Mouse (Mus musculus) adrenal gland, postnatal 36 days (tissue): ENCODE results near the gene Apoc1. TPM values are rescaled to one million over a fixed set of nuclear protein-coding genes. Genes with fewer than 3 reads are reported as not detected.
A peak's percentile ranks its signal among the peaks of the same experiment; 100 is the strongest.
"Not testable (repeated sequence)": the region's sequence is repeated elsewhere in the genome, so short reads cannot be mapped to it uniquely, and the experiment has no call there.

Source experiments
- DNase-seq, 2 experiments: peaks; one replicate each; pipeline ENCODE4 v3.0.0; 2021; ENCODE audit warnings: mixed read lengths in 1 of 2
- total RNA-seq, 2 experiments: library from RNA; stranded (reverse); gene quantifications; 2 replicates each; pipeline ENCODE4 v1.2.3; 2021

Apoc1 gene
- total RNA-seq, 2 experiments from 2014 or later = 185 to 1,007 TPM

- DNase-seq = no peak
These were observed 18.2 kb upstream of the Apoc1 start for GRCm38 (mm10) chr7:19710650-19711049.

GRCm38 (mm10) chr7:19705271-19705670, 12.8 kb upstream of the Apoc1 start:
- DNase-seq = no peak

- no peak for DNase-seq
These were observed 12.0 kb upstream of the Apoc1 start for GRCm38 (mm10) chr7:19704475-19704874.

- no peak for DNase-seq
These were observed 10.5 kb upstream of the Apoc1 start for GRCm38 (mm10) chr7:19702859-19703555.

GRCm38 (mm10) chr7:19701069-19701761, 8.8 kb upstream of the Apoc1 start:
- peak; percentile 81 to 88 for DNase-seq

GRCm38 (mm10) chr7:19700299-19701068, 8.0 kb upstream of the Apoc1 start:
- no peak for DNase-seq

- no peak for DNase-seq
These were observed 7.3 kb upstream of the Apoc1 start for GRCm38 (mm10) chr7:19699827-19700148.

- peak; percentile 67 to 84 for DNase-seq
These were observed 6.7 kb upstream of the Apoc1 start, which contains the start of gene Apoe for GRCm38 (mm10) chr7:19698907-19699826. Gene Apoe, minus strand, starts transcription at chr7:19699188.

GRCm38 (mm10) chr7:19697949-19698906, 5.8 kb upstream of the Apoc1 start:
- no peak for DNase-seq

DNA sequence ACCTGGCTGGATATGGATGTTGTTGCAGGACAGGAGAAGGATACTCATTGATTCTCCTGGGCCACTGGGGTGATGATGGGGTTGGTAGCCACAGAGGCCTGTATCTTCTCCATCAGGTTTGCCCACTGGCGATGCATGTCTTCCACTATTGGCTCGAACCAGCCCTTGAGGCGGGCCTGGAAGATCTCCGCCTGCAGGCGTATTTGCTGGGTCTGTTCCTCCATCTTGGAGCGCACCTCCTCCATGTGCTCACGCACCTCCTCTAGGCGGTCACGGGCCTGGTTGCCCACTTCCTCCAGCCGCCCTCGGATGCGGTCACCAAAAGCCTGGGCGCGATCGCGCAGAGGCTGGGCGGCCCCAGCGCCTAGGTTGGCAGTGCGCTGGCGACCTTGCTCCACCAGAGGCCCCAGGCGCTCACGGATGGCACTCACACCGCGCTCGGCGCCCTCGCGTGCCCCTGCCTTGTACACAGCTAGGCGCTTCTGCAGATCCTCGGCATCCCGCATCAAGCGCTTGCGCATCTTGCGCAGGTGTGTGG, 3.9 kb upstream of the Apoc1 start:
- no peak for DNase-seq

DNA sequence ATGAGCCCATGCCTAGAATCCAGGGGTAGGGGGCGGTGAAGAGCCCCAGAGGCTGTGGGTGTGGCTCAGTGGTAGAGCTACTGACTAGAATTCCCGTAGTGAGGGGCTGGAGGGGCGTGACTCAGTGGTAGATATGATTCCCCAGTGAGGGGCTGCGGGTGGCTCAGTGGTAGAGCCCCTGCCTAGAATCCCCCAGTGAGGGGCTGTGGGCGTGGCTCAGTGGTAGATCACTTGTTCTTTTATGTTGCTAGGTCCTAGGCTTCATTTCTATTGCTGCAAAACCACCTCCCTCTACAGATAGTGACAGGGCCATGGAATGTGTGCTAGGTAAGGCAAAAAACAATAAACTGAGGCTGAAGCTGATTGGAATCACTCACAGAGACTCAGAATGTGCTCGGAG, 3.4 kb upstream of the Apoc1 start:
- no peak for DNase-seq

GRCm38 (mm10) chr7:19695213-19695594, 2.7 kb upstream of the Apoc1 start:
- no peak for DNase-seq

DNA sequence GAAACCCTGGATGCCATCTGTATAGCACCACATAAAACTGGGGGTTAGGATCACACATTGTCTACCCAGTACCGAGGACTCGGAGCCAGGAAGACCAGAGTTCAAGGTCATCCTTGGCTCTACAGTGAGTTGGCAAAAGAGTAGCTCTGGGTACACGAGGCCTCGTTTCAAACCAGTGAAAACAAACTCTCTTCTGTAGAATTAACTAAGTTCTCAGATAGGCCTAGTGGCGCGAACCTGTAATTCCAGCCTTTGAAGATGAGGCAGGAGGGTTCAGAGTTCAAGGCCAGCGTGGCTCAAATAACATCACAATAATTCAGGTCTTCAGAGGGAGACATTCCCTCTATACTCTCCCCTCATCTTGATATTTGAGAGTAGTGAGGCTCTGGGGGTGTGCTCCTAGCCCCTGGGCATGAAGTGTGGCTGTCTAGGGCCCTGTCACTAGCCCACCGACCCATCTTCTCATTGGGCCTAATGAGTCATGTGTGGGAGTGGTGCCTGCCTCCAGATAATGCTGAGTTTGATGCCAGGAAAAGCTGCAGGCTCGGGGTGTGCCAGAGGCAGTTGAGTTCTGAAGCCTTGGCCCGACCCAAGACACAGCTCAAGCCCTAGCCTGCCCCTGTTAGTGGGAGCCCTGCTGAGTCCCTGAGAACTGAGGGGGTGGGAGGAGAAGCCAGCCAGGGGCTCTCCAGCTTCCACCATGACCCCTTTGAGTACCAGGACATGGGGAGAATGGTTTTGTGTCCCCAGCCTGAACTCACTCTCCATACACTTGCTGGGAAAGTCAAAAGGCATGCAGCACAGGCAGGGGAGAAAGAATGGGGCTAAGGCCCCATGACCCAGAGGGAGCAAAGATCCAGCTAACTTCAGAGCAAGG, 2.1 kb upstream of the Apoc1 start:
- DNase-seq = peak in 1 of 2 experiments; percentile 51

- peak; percentile 79 to 80 for DNase-seq
These were observed 961 bp upstream of the Apoc1 start for GRCm38 (mm10) chr7:19693421-19693820.

DNA sequence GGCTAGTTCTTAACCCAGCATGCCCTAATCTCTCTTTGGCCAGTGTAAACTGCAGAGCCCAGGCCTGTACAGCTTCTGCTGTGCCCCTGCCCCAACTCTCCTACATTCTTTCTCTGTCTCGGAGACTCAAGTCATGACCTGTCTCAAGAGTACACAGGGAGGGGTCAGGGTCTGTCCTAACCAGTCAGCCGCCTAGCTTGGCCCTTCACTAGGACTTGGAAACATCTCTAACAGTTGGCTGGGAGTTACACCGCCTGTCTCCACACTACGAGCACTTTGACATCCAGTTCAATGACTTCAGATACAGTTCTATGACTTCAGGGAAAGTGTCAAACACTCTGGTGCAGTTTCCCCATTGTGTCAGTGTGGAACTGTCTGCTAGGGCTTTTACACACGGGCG, 1.0 kb downstream of the Apoc1 start:
- no peak for DNase-seq

GRCm38 (mm10) chr7:19690845-19691244, 1.6 kb downstream of the Apoc1 start:
- DNase-seq = no peak

DNA sequence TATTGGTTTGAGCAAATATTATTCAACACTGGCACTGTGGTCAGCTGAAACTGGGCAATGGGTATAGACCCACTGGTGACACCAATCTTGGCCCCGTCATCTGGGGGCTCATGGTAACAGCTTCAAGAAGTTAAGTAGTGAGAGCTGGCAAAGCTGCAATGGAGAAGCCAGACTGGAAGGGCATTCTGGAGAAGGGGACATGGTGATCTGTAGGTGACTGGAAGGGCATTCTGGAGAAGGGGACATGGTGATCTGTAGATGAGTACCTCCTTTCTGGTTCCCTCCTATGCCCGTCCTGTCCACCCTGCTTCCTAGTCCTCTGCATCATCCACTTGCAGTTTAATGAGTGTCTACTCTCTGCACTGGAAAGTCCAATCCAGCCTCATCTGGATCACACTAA, 3.8 kb downstream of the Apoc1 start:
- DNase-seq = no peak

- no peak for DNase-seq
These were observed 4.4 kb downstream of the Apoc1 start for GRCm38 (mm10) chr7:19688101-19688500.

DNA sequence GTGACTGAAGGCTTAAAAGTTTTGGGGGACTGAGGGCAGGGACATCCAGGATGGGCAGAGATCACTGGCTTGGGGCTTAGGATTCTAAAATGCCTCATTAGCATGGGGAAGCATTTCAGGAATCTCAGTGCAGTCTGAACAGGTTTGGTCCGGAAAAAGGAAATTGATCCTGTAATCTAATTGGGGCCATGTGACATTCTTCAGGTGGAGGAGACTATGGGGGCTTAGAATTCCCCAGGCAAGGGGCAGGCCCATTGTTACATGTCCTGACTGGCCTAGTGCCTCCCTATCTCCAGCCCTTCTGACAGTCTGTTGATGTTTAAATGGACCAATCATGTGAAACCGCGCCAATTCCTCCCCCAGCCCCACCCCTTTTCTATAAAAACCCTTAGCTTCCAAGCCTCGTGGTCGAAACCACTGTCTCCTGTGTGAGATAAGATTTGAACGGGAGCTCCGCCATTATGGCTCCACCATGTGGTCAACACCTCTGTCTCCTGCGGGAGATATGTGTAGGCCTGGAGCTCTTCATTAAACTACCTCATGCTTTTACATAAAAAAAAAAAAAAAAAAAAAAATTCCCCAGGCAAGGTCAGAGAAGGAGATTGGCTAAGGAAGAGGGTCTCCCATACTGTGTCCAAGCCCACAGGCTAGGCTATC, 5.4 kb downstream of the Apoc1 start:
- not testable (repeated sequence) for DNase-seq
